Mouse (Mus musculus): Measurements from ENCODE around the gene Tenm4.

GRCm38 (mm10) chr7:96657857-96658580, 487.0 kb downstream of the Tenm4 start:
- TF ChIP-seq ZMIZ1 (IDR thresholded peaks at IDR 0.05; ENCODE audit: low read depth, low read length): 0 out of 2 replicates have a peak, but pooled peaks have one; percentile 27
- no peak for TF ChIP-seq USF2 (conservative IDR thresholded peaks at IDR 0.05; ENCODE audit: low read depth, low read length)
- TF ChIP-seq CTCF (conservative IDR thresholded peaks at IDR 0.05 in 1 of 2, IDR thresholded peaks at IDR 0.05 in 1 of 2; ENCODE audit: low read depth in 2 of 2, low read length in 2 of 2): no peak
- TF ChIP-seq USF1 (IDR thresholded peaks at IDR 0.05; ENCODE audit: low read depth, low read length): no peak
- TF ChIP-seq ETS1 (conservative IDR thresholded peaks at IDR 0.05; ENCODE audit: low read depth, low read length): peak; percentile 33; the same call in 1 of the 2 replicates
- TF ChIP-seq SIN3A (IDR thresholded peaks at IDR 0.05; ENCODE audit: low read length): 0 out of 2 replicates have a peak, but pooled peaks have one; percentile 35
- TF ChIP-seq POLR2A (IDR thresholded peaks at IDR 0.05; ENCODE audit: low read depth, low read length): no peak

Measured in CH12.LX (cell line).